Mouse (Mus musculus): ENCODE measurements around the gene Slc7a1. TPM values are rescaled to one million over a fixed set of nuclear protein-coding genes. Genes with fewer than 3 reads are reported as not detected.
A peak's percentile ranks its signal among the peaks of the same experiment; 100 is the strongest.

Gene Slc7a1
- polyA plus RNA-seq (2016; fragmentation: Nextera tagmentation; extraction: Ambion mirVana) = 18.4 and 23.3 TPM in 2 replicates

- Histone ChIP-seq H3K9ac (peak within 1 kb of the TSS; percentile 83), H3K27me3 (0 out of 2 replicates have a peak, but pooled peaks cover 2% of the 10 kb centered on the region), H3K4me2 (peak within 1 kb of the TSS; percentile 98), H3K4me1 (peaks cover 13% of the 10 kb centered on the region), H3K4me3 (replicated peaks) (peak within 1 kb of the TSS; percentile 84), H3K36me3 (replicated peaks) (peaks cover 1% of the 10 kb centered on the region; the same call in 1 of the 2 replicates), H3K27ac (no peak within 1 kb of the TSS; the same call in 1 of the 2 replicates), H3K9me3 (no peaks in the 10 kb centered on the region)
- peak; percentile 95 for ATAC-seq (ENCODE audit: low FRiP score)
- 3% methylated on average over 52 of the region's 52 CpGs for WGBS
Measured at GRCm38 (mm10) chr5:148399660-148400443, at the start of gene Slc7a1. Gene Slc7a1 (minus strand): TSS chr5:148399904.

- Histone ChIP-seq H3K36me3 (replicated peaks) (no peaks in the 10 kb centered on the region), H3K4me2 (no peak overlapping the region), H3K9ac (no peak overlapping the region), H3K27me3 (no peaks in the 10 kb centered on the region), H3K27ac (no peak overlapping the region), H3K4me1 (no peaks in the 10 kb centered on the region), H3K4me3 (replicated peaks) (no peak overlapping the region), H3K9me3 (peaks cover 12% of the 10 kb centered on the region; the same call in 1 of the 2 replicates)
- 86% methylated on average over 2 of the region's 2 CpGs for WGBS
- no peak for ATAC-seq (ENCODE audit: low FRiP score)
Measured at GRCm38 (mm10) chr5:148444974-148445373, 45.3 kb upstream of the Slc7a1 start.

DNA sequence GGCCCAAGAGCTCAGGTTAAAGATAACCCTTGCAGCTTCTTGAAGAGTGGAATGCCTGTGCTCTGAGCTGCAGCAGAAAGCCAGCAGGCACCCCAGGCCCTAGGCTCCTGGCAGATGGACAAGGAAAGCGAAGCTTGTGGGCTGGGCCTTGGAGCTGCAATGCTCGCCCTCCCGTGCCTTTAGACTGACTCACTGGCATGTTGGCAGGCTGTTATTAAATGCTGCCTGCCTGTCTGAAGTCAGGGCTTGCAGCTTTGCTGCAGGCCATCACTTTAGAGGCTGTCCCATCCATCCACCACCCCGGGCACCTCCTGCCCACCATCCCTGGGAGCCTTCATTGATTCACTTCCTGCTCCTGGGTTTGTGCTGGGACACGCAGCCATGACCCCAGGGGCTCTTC is 44.0 kb upstream of the Slc7a1 start:
- Histone ChIP-seq H3K4me3 (replicated peaks) (no peak overlapping the region), H3K36me3 (replicated peaks) (no peaks in the 10 kb centered on the region), H3K9me3 (peaks cover 12% of the 10 kb centered on the region; the same call in 1 of the 2 replicates), H3K9ac (no peak overlapping the region), H3K27ac (no peak overlapping the region), H3K4me2 (no peak overlapping the region), H3K27me3 (no peaks in the 10 kb centered on the region), H3K4me1 (no peaks in the 10 kb centered on the region)
- 83% methylated on average over 5 of the region's 5 CpGs for WGBS
- ATAC-seq (ENCODE audit: low FRiP score) = no peak

DNA sequence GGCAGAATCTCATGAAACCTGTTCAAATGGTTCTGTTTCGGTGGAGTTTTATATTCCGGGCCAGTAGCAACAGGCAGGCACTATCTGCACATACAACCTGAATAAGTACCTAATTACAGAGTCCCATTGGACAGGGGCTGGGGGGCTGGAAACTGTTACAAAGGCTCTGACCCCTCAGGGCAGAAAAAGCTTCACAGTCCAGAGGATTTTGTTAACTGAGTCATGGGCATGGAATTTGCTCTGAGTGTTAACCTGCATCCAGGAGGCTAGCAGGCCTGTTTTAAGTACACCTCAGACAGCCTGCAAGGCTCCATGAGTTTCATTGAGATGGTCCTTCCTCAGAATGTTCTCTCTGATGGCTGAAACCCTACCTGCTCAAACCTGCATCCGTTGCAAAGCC is 36.0 kb upstream of the Slc7a1 start:
- no peaks in the 10 kb centered on the region for H3K27me3 ChIP-seq
- no peak for ATAC-seq (ENCODE audit: low FRiP score)
- no peak overlapping the region for H3K27ac ChIP-seq
- H3K36me3 ChIP-seq (replicated peaks) = no peaks in the 10 kb centered on the region
- H3K9me3 ChIP-seq = no peaks in the 10 kb centered on the region
- 0 out of 2 replicates have a peak, but pooled peaks cover 2% of the 10 kb centered on the region for H3K4me1 ChIP-seq
- no peak overlapping the region for H3K4me2 ChIP-seq
- H3K4me3 ChIP-seq (replicated peaks) = no peak overlapping the region
- H3K9ac ChIP-seq = no peak overlapping the region
- 65% methylated on average over 3 of the region's 3 CpGs for WGBS

DNA sequence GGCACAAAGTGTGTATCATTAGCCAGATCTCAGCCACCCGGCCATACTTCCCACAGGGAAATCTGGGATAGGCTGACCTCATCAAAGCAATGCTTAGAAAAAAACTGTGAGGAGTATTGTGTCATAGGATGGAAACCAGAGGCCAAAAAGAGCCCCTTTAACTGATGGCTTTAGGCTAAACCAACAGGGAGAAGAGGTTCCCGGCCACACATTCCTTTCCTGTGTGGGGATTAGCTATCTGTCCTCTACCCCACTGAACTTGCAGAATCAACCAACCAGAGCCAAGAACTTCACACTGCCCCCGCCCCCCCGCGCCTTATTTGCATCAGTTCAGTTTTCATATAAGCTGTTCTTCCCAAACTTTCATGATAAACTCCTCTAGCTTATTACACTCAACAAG is 32.4 kb upstream of the Slc7a1 start:
- no peak for ATAC-seq (ENCODE audit: low FRiP score)
- 86% methylated on average over 5 of the region's 5 CpGs for WGBS

DNA sequence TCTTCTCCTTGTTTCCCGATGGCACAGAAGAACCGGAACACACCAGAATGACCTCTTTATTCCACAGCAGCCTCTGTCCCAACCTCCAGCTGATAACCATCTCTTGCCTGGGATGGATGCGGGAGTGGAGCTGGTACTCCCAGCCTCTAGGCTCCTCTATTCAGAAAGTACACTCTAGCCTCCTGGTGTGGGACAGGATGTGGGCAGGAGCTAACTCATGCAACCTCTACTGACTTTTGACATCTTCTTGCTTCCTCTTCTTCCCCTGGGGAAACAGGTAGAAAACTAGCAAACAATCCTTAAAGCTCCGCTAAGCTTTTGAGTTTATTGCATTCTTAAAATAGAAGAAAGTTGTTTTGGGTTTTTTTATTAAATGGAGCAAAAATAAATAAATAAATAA is 29.1 kb upstream of the Slc7a1 start:
- WGBS = 83% methylated on average over 4 of the region's 4 CpGs
- H3K27me3 ChIP-seq = no peaks in the 10 kb centered on the region

More for the DNA sequence above, 32.4 kb upstream of the Slc7a1 start:
- Histone ChIP-seq H3K4me2 (no peak overlapping the region), H3K9me3 (no peaks in the 10 kb centered on the region), H3K4me3 (replicated peaks) (no peak overlapping the region), H3K4me1 (0 out of 2 replicates have a peak, but pooled peaks cover 2% of the 10 kb centered on the region), H3K9ac (no peak overlapping the region), H3K27ac (no peak overlapping the region), H3K27me3 (no peaks in the 10 kb centered on the region), H3K36me3 (replicated peaks) (no peaks in the 10 kb centered on the region)

DNA sequence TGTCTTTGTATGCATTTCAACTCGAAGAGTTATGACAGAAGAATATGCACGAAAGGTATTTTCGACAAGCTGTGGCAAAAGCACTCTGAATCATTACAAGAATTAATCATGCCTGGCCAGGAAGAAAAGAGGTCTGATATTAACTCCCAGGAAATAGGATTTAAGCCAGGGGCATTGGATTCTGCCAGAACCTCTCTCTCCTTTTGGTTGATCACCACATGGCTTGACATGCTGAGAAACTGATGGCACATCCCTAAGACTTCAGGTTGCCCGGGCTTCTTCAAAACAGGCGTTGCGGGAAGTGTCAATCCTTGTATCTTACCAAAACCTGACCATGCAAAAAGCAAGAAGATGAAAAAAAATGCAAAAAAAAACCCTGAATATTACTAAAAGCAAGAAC is 25.4 kb upstream of the Slc7a1 start:
- no peak for ATAC-seq (ENCODE audit: low FRiP score)
- Histone ChIP-seq H3K4me2 (no peak overlapping the region), H3K9ac (no peak overlapping the region), H3K9me3 (no peaks in the 10 kb centered on the region), H3K27ac (no peak overlapping the region), H3K4me1 (no peaks in the 10 kb centered on the region), H3K36me3 (replicated peaks) (no peaks in the 10 kb centered on the region), H3K27me3 (no peaks in the 10 kb centered on the region), H3K4me3 (replicated peaks) (no peak overlapping the region)
- WGBS = 95% methylated on average over 6 of the region's 6 CpGs

More for the DNA sequence above, 29.1 kb upstream of the Slc7a1 start:
- no peak overlapping the region for H3K4me3 ChIP-seq (replicated peaks)
- ATAC-seq (ENCODE audit: low FRiP score) = no peak
- H3K36me3 ChIP-seq (replicated peaks) = no peaks in the 10 kb centered on the region
- H3K9ac ChIP-seq = no peak overlapping the region
- H3K27ac ChIP-seq = no peak overlapping the region
- H3K4me1 ChIP-seq = no peaks in the 10 kb centered on the region
- H3K4me2 ChIP-seq = no peak overlapping the region
- H3K9me3 ChIP-seq = no peaks in the 10 kb centered on the region

DNA sequence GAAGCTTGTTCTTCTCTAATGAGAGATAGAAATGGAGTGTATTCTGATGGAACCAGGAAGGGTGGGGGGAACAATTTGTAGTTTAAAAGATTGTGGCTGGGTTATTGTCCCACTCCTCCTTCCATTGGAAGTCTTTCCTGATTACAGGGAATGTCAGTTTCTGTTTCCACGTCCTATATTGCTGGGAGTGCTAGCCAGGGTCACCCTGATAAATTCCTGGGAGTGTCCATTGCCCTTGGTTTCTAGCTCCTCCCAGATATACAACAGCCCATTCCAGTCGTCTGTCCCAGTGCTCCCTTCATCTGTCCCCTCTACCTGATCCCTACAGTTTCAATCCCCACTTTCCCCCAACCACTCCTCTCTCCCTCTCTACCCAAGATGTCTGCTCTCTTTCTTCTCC is 21.6 kb upstream of the Slc7a1 start:
- no peak overlapping the region for H3K27ac ChIP-seq
- no peak overlapping the region for H3K4me2 ChIP-seq
- H3K27me3 ChIP-seq = no peaks in the 10 kb centered on the region
- H3K4me3 ChIP-seq (replicated peaks) = no peak overlapping the region
- no peaks in the 10 kb centered on the region for H3K9me3 ChIP-seq
- no peak for ATAC-seq (ENCODE audit: low FRiP score)
- H3K9ac ChIP-seq = no peak overlapping the region
- no peaks in the 10 kb centered on the region for H3K36me3 ChIP-seq (replicated peaks)
- no peaks in the 10 kb centered on the region for H3K4me1 ChIP-seq
- 63% methylated on average over 2 of the region's 2 CpGs for WGBS

- Histone ChIP-seq H3K4me3 (replicated peaks) (no peak overlapping the region), H3K9me3 (no peaks in the 10 kb centered on the region), H3K9ac (no peak overlapping the region), H3K27ac (no peak overlapping the region), H3K36me3 (replicated peaks) (no peaks in the 10 kb centered on the region), H3K4me2 (no peak overlapping the region), H3K4me1 (no peaks in the 10 kb centered on the region), H3K27me3 (no peaks in the 10 kb centered on the region)
- 78% methylated on average over 9 of the region's 9 CpGs for WGBS
- no peak for ATAC-seq (ENCODE audit: low FRiP score)
Measured at GRCm38 (mm10) chr5:148419112-148419526, 19.4 kb upstream of the Slc7a1 start.

DNA sequence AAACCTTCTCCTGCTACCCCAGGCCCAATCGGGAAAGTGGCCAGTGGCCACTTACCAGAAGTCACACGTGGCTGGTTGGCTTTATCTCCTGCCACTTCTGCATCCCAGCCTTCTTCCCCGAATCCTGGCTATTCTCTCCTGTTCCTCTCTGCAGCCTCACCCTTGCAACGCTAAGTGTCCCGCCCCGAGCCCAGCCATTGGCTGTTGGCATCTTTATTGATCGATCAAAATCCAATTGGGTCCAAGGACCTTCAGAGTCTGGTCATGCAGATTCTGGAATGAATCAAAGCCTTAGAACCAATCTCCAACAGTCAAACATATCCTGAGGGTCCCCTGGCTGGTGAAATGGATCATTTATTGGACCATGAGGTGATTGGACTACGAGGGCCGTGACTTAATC is 18.7 kb upstream of the Slc7a1 start:
- Histone ChIP-seq H3K9me3 (no peaks in the 10 kb centered on the region), H3K4me1 (no peaks in the 10 kb centered on the region), H3K4me2 (no peak overlapping the region), H3K4me3 (replicated peaks) (no peak overlapping the region), H3K27ac (no peak overlapping the region), H3K27me3 (no peaks in the 10 kb centered on the region), H3K36me3 (replicated peaks) (no peaks in the 10 kb centered on the region), H3K9ac (no peak overlapping the region)
- 95% methylated on average over 9 of the region's 9 CpGs for WGBS
- ATAC-seq (ENCODE audit: low FRiP score) = no peak

DNA sequence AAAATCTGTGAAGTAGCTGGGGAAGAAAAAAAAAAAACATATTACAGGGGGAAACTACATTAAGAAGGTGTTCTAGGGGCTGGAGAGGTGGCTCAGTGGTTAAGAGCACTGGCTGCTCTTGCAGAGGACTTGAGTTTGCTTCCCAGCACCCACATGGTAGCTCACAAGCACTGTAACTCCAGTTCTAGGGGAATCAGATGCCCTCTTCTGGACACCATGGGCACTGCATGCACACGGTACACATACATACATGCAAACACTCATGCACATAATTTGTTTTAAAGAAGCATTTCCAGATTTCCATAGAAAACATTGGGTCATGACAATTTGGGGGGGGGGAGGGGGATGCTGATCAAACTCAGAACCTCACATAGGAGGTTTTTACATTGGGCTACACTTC is 18.1 kb upstream of the Slc7a1 start:
- Histone ChIP-seq H3K27me3 (no peaks in the 10 kb centered on the region), H3K4me3 (replicated peaks) (no peak overlapping the region), H3K9me3 (no peaks in the 10 kb centered on the region), H3K27ac (no peak overlapping the region), H3K36me3 (replicated peaks) (no peaks in the 10 kb centered on the region), H3K4me2 (no peak overlapping the region), H3K9ac (no peak overlapping the region), H3K4me1 (no peaks in the 10 kb centered on the region)
- ATAC-seq (ENCODE audit: low FRiP score) = no peak
- 96% methylated on average over 1 of the region's 1 CpGs for WGBS

- Histone ChIP-seq H3K4me2 (no peak overlapping the region), H3K27me3 (no peaks in the 10 kb centered on the region), H3K36me3 (replicated peaks) (no peaks in the 10 kb centered on the region), H3K4me1 (no peaks in the 10 kb centered on the region), H3K9ac (no peak overlapping the region), H3K9me3 (no peaks in the 10 kb centered on the region), H3K4me3 (replicated peaks) (no peak overlapping the region), H3K27ac (no peak overlapping the region)
- 79% methylated on average over 10 of the region's 10 CpGs for WGBS
- ATAC-seq (ENCODE audit: low FRiP score) = no peak
Measured at GRCm38 (mm10) chr5:148416461-148416860, 16.8 kb upstream of the Slc7a1 start.

DNA sequence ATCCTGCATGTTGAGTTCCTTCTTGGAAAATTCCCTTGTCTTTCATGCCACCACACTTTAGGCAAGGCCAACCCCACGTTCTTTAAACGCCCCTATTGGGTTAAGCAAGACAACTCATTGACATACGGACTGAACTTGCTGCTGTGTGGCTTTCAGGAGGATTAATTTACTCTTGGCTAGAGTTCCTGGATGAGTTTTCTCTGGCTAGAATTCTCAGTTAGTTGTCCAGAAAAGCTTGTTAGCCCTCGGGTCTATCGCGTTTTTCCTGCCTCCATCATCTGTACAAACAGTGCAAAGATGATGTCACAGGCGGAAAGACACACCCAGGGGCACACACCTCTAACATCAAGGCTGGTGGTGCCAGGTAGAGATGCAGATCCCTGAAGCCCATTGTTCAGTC is 14.5 kb upstream of the Slc7a1 start:
- Histone ChIP-seq H3K4me2 (no peak overlapping the region), H3K4me3 (replicated peaks) (no peak overlapping the region), H3K27me3 (no peaks in the 10 kb centered on the region), H3K27ac (no peak overlapping the region), H3K9ac (no peak overlapping the region), H3K9me3 (no peaks in the 10 kb centered on the region), H3K4me1 (no peaks in the 10 kb centered on the region), H3K36me3 (replicated peaks) (no peaks in the 10 kb centered on the region)
- whole genome bisulfite sequencing = 35% methylated on average over 7 of the region's 7 CpGs
- ATAC-seq (ENCODE audit: low FRiP score) = no peak
